Mouse (Mus musculus) lung, postnatal 0 days (tissue): ENCODE measurements around the gene Immp2l.

Source experiments
- CTCF ChIP-seq: IDR thresholded peaks from 2 replicates; pipeline ENCODE4 v1.5.1; 2016; ENCODE audit warnings: antibody characterized with exemption, mild to moderate bottlenecking
- EP300 ChIP-seq: IDR thresholded peaks from 2 replicates; pipeline ENCODE4 v1.6.1; 2016; ENCODE audit warnings: antibody characterized with exemption, mild to moderate bottlenecking, control low read depth

- TF ChIP-seq EP300 (no peak), CTCF (no peak)
Measured at GRCm38 (mm10) chr12:41710608-41711007, 686.7 kb downstream of the Immp2l start.
